Comparison of ENCODE assay signal across 8 mouse cellular contexts in the genomic region with DNA sequence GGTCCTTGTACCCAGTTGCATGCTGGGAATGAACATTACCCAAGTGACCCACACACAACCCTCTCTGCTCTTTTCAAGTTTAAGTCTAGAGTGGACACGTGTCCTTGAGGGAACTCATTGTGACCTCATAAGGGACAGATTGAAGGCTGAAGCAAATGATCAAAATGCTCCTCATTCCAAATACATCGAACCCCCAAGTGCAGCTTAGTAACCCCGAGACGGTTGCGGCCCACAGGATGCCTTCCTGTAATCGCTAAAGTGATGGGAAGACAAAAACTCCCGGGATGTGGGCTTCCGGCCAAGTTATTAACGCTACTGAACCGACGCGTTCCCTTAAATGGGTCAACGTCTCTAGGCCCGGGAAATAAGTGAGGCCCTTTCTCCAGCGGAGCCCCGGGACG. TPM values are rescaled to one million over a fixed set of nuclear protein-coding genes. Genes with fewer than 3 reads are reported as not detected.
DNase-seq lines count a peak whose midpoint lies in the region; ATAC-seq and TF ChIP-seq lines count a peak whose summit lies in the region.

No protein-coding gene starts in this region.

- peaks cover 2% of the 10 kb centered on the region for H3K27me3 ChIP-seq in megakaryocyte, embryonic 14.5 days (replicated peaks)
- H3K27me3 ChIP-seq in embryonic facial prominence, embryonic 11.5 days (ENCODE audit: control insufficient read depth, insufficient read depth, low read length) = no peaks in the 10 kb centered on the region
- H3K27me3 ChIP-seq in intestine, postnatal 0 days (replicated peaks; ENCODE audit: control insufficient read depth, insufficient read depth, low read length) = no peaks in the 10 kb centered on the region

- H3K9ac ChIP-seq in embryonic facial prominence, embryonic 11.5 days (replicated peaks; ENCODE audit: low read length) = peak overlapping the region; percentile 87
- peak overlapping the region; percentile 74 for H3K9ac ChIP-seq in intestine, postnatal 0 days (ENCODE audit: low read depth, low read length)

- TF ChIP-seq CTCF in intestine, postnatal 0 days (IDR thresholded peaks at IDR 0.05; ENCODE audit: low read depth) = no peak
- TF ChIP-seq CTCF in olfactory bulb, adult 2 months (IDR thresholded peaks at IDR 0.05; ENCODE audit: insufficient read depth, low read depth, low read length) = no peak

- H3K4me3 ChIP-seq in megakaryocyte, embryonic 14.5 days (replicated peaks) = peak overlapping the region; percentile 96
- H3K4me3 ChIP-seq in embryonic facial prominence, embryonic 11.5 days (ENCODE audit: low read depth, low read length) = peak overlapping the region; percentile 74
- peak overlapping the region; percentile 79 for H3K4me3 ChIP-seq in intestine, postnatal 0 days (ENCODE audit: low read depth, low read length)
- peak overlapping the region; percentile 76 for H3K4me3 ChIP-seq in olfactory bulb, adult 2 months (ENCODE audit: insufficient read depth, low read depth, low read length)

- ATAC-seq in megakaryocyte, adult 5-6 weeks (ENCODE audit: poor library complexity, severe bottlenecking) = no peak
- ATAC-seq in embryonic facial prominence, embryonic 11.5 days (replicated peaks; ENCODE audit: insufficient number of reproducible peaks, low FRiP score, low TSS enrichment, low read depth) = no peak
- ATAC-seq in intestine, postnatal 0 days = no peak
- ATAC-seq in megakaryocyte-erythroid progenitor cell, adult 5-6 weeks (replicated peaks; ENCODE audit: low FRiP score, low TSS enrichment, poor library complexity, severe bottlenecking) = no peak

- DNase-seq in embryonic facial prominence, embryonic 11.5 days (ENCODE audit: low spot score) = peak; percentile 35
- DNase-seq in adrenal gland, postnatal 25 days = no peak
- DNase-seq in left cerebral cortex, postnatal 25 days (ENCODE audit: low spot score in 2 of 2) = no peak

- peak overlapping the region; percentile 22; the same call in 1 of the 2 replicates for H3K27ac ChIP-seq in embryonic facial prominence, embryonic 11.5 days (replicated peaks; ENCODE audit: low read depth, low read length)
- H3K27ac ChIP-seq in intestine, postnatal 0 days (ENCODE audit: low read depth, low read length) = peak overlapping the region; percentile 87
- peak overlapping the region; percentile 21; the same call in 1 of the 2 replicates for H3K27ac ChIP-seq in olfactory bulb, adult 2 months (ENCODE audit: insufficient read depth, low read depth, low read length)

- WGBS in embryonic facial prominence, embryonic 11.5 days = under 1% methylated on average over 17 of the region's 17 CpGs
- WGBS in intestine, postnatal 0 days = under 1% methylated on average over 17 of the region's 17 CpGs
- under 1% methylated on average over 17 of the region's 17 CpGs for WGBS in olfactory bulb, adult 2 months

- peaks cover 60% of the 10 kb centered on the region for H3K4me1 ChIP-seq in megakaryocyte, embryonic 14.5 days
- H3K4me1 ChIP-seq in embryonic facial prominence, embryonic 11.5 days (ENCODE audit: control insufficient read depth, insufficient read depth, low read length) = no peaks in the 10 kb centered on the region; the same call in 1 of the 2 replicates
- 0 out of 2 replicates have a peak, but pooled peaks cover 7% of the 10 kb centered on the region for H3K4me1 ChIP-seq in intestine, postnatal 0 days (replicated peaks; ENCODE audit: control insufficient read depth, insufficient read depth, low read length)
- peaks cover 14% of the 10 kb centered on the region for H3K4me1 ChIP-seq in olfactory bulb, adult 2 months (ENCODE audit: control insufficient read depth, insufficient read depth, low read length)

- no peaks in the 10 kb centered on the region for H3K9me3 ChIP-seq in megakaryocyte, embryonic 14.5 days
- no peaks in the 10 kb centered on the region for H3K9me3 ChIP-seq in embryonic facial prominence, embryonic 11.5 days (replicated peaks; ENCODE audit: control insufficient read depth, low read length)
- no peaks in the 10 kb centered on the region for H3K9me3 ChIP-seq in intestine, postnatal 0 days (ENCODE audit: control insufficient read depth)

- H3K4me2 ChIP-seq in embryonic facial prominence, embryonic 11.5 days (ENCODE audit: low read depth, low read length) = peak overlapping the region; percentile 61
- peak overlapping the region; percentile 68 for H3K4me2 ChIP-seq in intestine, postnatal 0 days (replicated peaks; ENCODE audit: low read depth)

- no peak for TF ChIP-seq POLR2A in olfactory bulb, adult 2 months (IDR thresholded peaks at IDR 0.05; ENCODE audit: insufficient read depth, low read depth, low read length)

- intact Hi-C loops in left cerebral cortex, postnatal 25 days (cut with DNase I) = no loop called here

- peaks cover 35% of the 10 kb centered on the region for H3K36me3 ChIP-seq in megakaryocyte, embryonic 14.5 days (replicated peaks; ENCODE audit: low read length)
- peaks cover 4% of the 10 kb centered on the region; the same call in 1 of the 2 replicates for H3K36me3 ChIP-seq in embryonic facial prominence, embryonic 11.5 days (replicated peaks; ENCODE audit: control insufficient read depth, insufficient read depth, low read depth, low read length)
- peaks cover 26% of the 10 kb centered on the region for H3K36me3 ChIP-seq in intestine, postnatal 0 days (ENCODE audit: control insufficient read depth, insufficient read depth)

RNA-seq across cellular contexts. Expression of a gene that starts 0.4 kb away (rescaled TPM):
- polyA plus RNA-seq in megakaryocyte, embryonic 14.5 days (2012; ENCODE audit: insufficient read depth, low replicate concordance) = 14.7 and 174 TPM in 2 replicates
- 220 and 229 TPM in 2 replicates for total RNA-seq in megakaryocyte, adult 5-6 weeks (2015)
- 186 and 189 TPM in 2 replicates for total RNA-seq in megakaryocyte, adult 5-6 weeks (2017)
- 304 and 321 TPM in 2 replicates for polyA plus RNA-seq in embryonic facial prominence, embryonic 11.5 days (2014; fragmentation: Nextera tagmentation; extraction: Ambion mirVana)
- 211 and 214 TPM in 2 replicates for polyA plus RNA-seq in intestine, postnatal 0 days (2015; fragmentation: Nextera tagmentation; extraction: Ambion mirVana)
- polyA plus RNA-seq in olfactory bulb, adult 2 months (2012; ENCODE audit: insufficient read depth, insufficient read length, low replicate concordance, missing spikeins) = not detected in 2 replicates
- total RNA-seq in adrenal gland, postnatal 25 days (2021) = 240 and 250 TPM in 2 replicates
- 147 and 157 TPM in 2 replicates for total RNA-seq in megakaryocyte-erythroid progenitor cell, adult 5-6 weeks (2014; fragmentation: Nextera tagmentation)
- 144 and 187 TPM in 2 replicates for total RNA-seq in megakaryocyte-erythroid progenitor cell, adult 5-6 weeks (2017)
- total RNA-seq in left cerebral cortex, postnatal 25 days (2021) = 100 to 1,000 TPM; 150 to 155 TPM

RNA-seq across cellular contexts. Expression of a gene that starts 4.1 kb away (rescaled TPM):
- polyA plus RNA-seq in megakaryocyte, embryonic 14.5 days (2012; ENCODE audit: insufficient read depth, low replicate concordance) = 6.4 and 13.0 TPM in 2 replicates
- total RNA-seq in megakaryocyte, adult 5-6 weeks (2015) = 10.6 and 11.4 TPM in 2 replicates
- total RNA-seq in megakaryocyte, adult 5-6 weeks (2017) = 13.6 and 14.1 TPM in 2 replicates
- 23.2 and 27.3 TPM in 2 replicates for polyA plus RNA-seq in embryonic facial prominence, embryonic 11.5 days (2014; fragmentation: Nextera tagmentation; extraction: Ambion mirVana)
- polyA plus RNA-seq in intestine, postnatal 0 days (2015; fragmentation: Nextera tagmentation; extraction: Ambion mirVana) = 3.7 and 3.8 TPM in 2 replicates
- not detected in 2 replicates for polyA plus RNA-seq in olfactory bulb, adult 2 months (2012; ENCODE audit: insufficient read depth, insufficient read length, low replicate concordance, missing spikeins)
- total RNA-seq in adrenal gland, postnatal 25 days (2021) = 23.2 and 28.0 TPM in 2 replicates
- 15.4 and 18.2 TPM in 2 replicates for total RNA-seq in megakaryocyte-erythroid progenitor cell, adult 5-6 weeks (2014; fragmentation: Nextera tagmentation)
- 23.9 and 24.9 TPM in 2 replicates for total RNA-seq in megakaryocyte-erythroid progenitor cell, adult 5-6 weeks (2017)
- total RNA-seq in left cerebral cortex, postnatal 25 days (2021) = 10 to 100 TPM; 52.5 to 57.7 TPM

Comparison
In these comparisons a context has a peak if more than half of its experiments do, and no peak if none do; other contexts are left out.
1. H3K27ac ChIP-seq: peak in every context shown above with its lines; median percentile 87 in intestine, postnatal 0 days; 22 in embryonic facial prominence, embryonic 11.5 days; 21 in olfactory bulb, adult 2 months.